Mouse (Mus musculus): ENCODE measurements at regions not wholly inside any gene's neighbourhood (a gene's known extent, or its start where the extent isn't known, plus 50 kb on each side); places are given as distances from the start of the nearest gene placed in this dataset.

- Histone ChIP-seq H3K4me3 (ENCODE audit: control insufficient read depth in 1 of 2, insufficient read depth in 1 of 2, low read depth in 2 of 2, low read length in 2 of 2) (no peak overlapping the region), H3K9me3 (replicated peaks; ENCODE audit: insufficient read depth, low read length) (no peaks in the 10 kb centered on the region), H3K4me1 (ENCODE audit: control insufficient read depth in 1 of 2, insufficient read depth in 2 of 2, low read length in 2 of 2) (no peaks in the 10 kb centered on the region), H3K27ac (ENCODE audit: control insufficient read depth, low read depth, low read length) (no peak overlapping the region), H3K36me3 (ENCODE audit: control insufficient read depth in 1 of 2, insufficient read depth in 2 of 2, low read length in 2 of 2) (no peaks in the 10 kb centered on the region), H3K9ac (ENCODE audit: control insufficient read depth, low read depth, low read length, poor library complexity, severe bottlenecking) (no peak overlapping the region), H3K27me3 (ENCODE audit: control insufficient read depth in 1 of 2, insufficient read depth in 2 of 2, low read length in 2 of 2) (no peaks in the 10 kb centered on the region; a peak in 1 of 4 replicates), H3K79me2 (ENCODE audit: control insufficient read depth, insufficient read depth, low read length, poor library complexity) (no peaks in the 10 kb centered on the region)
- peak; percentile 36 for DNase-seq (ENCODE audit: low read depth, low spot score)
- no peak for TF ChIP-seq ETS1 (IDR thresholded peaks at IDR 0.05; ENCODE audit: low read depth, low read length)
- 0 out of 2 replicates have a peak, but pooled peaks have one; percentile 23 for TF ChIP-seq GATA1 (IDR thresholded peaks at IDR 0.05; ENCODE audit: low read depth, low read length)
These were observed 145.3 kb upstream of the Btg1 start for GRCm38 (mm10) chr10:96471523-96471922.

GRCm38 (mm10) chr10:96479350-96479749 lies 137.5 kb upstream of the Btg1 start:
- Histone ChIP-seq H3K9me3 (replicated peaks; ENCODE audit: insufficient read depth, low read length) (no peaks in the 10 kb centered on the region), H3K4me3 (ENCODE audit: control insufficient read depth in 1 of 2, insufficient read depth in 1 of 2, low read depth in 2 of 2, low read length in 2 of 2) (no peak overlapping the region), H3K79me2 (ENCODE audit: control insufficient read depth, insufficient read depth, low read length, poor library complexity) (no peaks in the 10 kb centered on the region), H3K27me3 (ENCODE audit: control insufficient read depth in 1 of 2, insufficient read depth in 2 of 2, low read length in 2 of 2) (no peaks in the 10 kb centered on the region), H3K27ac (ENCODE audit: control insufficient read depth, low read depth, low read length) (no peak overlapping the region), H3K4me1 (ENCODE audit: control insufficient read depth in 1 of 2, insufficient read depth in 2 of 2, low read length in 2 of 2) (no peaks in the 10 kb centered on the region), H3K9ac (ENCODE audit: control insufficient read depth, low read depth, low read length, poor library complexity, severe bottlenecking) (no peak overlapping the region), H3K36me3 (ENCODE audit: control insufficient read depth in 1 of 2, insufficient read depth in 2 of 2, low read length in 2 of 2) (no peaks in the 10 kb centered on the region)
- no peak for DNase-seq (ENCODE audit: low read depth, low spot score)
- TF ChIP-seq EP300 (IDR thresholded peaks at IDR 0.05; ENCODE audit: low read depth in 1 of 2, low read length in 2 of 2) (no peak), GABPA (IDR thresholded peaks at IDR 0.05; ENCODE audit: low read depth, low read length) (no peak), TCF12 (IDR thresholded peaks at IDR 0.05; ENCODE audit: low read depth, low read length) (no peak), USF2 (IDR thresholded peaks at IDR 0.05; ENCODE audit: borderline replicate concordance in 1 of 2, insufficient read depth in 1 of 2, low read depth in 1 of 2, low read length in 2 of 2) (no peak), MYB (IDR thresholded peaks at IDR 0.05; ENCODE audit: low read depth, low read length) (no peak), JUND (IDR thresholded peaks at IDR 0.05; ENCODE audit: low read depth, low read length) (no peak), POLR2A (IDR thresholded peaks at IDR 0.05; ENCODE audit: control insufficient read depth in 1 of 2, insufficient read depth in 1 of 2, low read depth in 1 of 2, low read length in 2 of 2, poor library complexity in 1 of 2) (no peak), E2F4 (IDR thresholded peaks at IDR 0.05; ENCODE audit: borderline replicate concordance, low read depth, low read length) (no peak), USF1 (IDR thresholded peaks at IDR 0.05; ENCODE audit: low read depth, low read length) (no peak), KAT2A (conservative IDR thresholded peaks at IDR 0.05; ENCODE audit: low read depth, low read length) (no peak), BHLHE40 (IDR thresholded peaks at IDR 0.05; ENCODE audit: borderline replicate concordance, low read depth, low read length) (no peak), MYC (IDR thresholded peaks at IDR 0.05; ENCODE audit: low read depth, low read length) (no peak), ZNF384 (IDR thresholded peaks at IDR 0.05; ENCODE audit: low read depth, low read length) (no peak), MAX (IDR thresholded peaks at IDR 0.05; ENCODE audit: low read length) (no peak), MAZ (IDR thresholded peaks at IDR 0.05; ENCODE audit: low read depth, low read length) (no peak)
